7 mouse cellular contexts compared by ENCODE assay signal in genomic region chr8:41713634-41714330, GRCm38 (mm10).
DNase-seq lines count a peak whose midpoint lies in the region; TF ChIP-seq lines count a peak whose summit lies in the region.

No protein-coding gene starts in this region.

- 52% methylated on average over 4 of the region's 4 CpGs for WGBS in lung, adult 2 months

- no peak for TF ChIP-seq CTCF in brain, embryonic 14.5 days (IDR thresholded peaks at IDR 0.05; ENCODE audit: borderline replicate concordance, extremely low read depth, insufficient read depth, insufficient read length)
- no peak for TF ChIP-seq CTCF in lung, adult 2 months (IDR thresholded peaks at IDR 0.05; ENCODE audit: insufficient read depth, low read length)

- peak; percentile 89 for DNase-seq in brain, embryonic 14.5 days (ENCODE audit: low read depth)
- DNase-seq in cerebellum, adult 9-10 months, result peak; percentile 39
- peak; percentile 6 for DNase-seq in heart, postnatal 4 days
- DNase-seq in left cerebral cortex, postnatal 36 days (ENCODE audit: low spot score in 2 of 2), result peak; percentile 68 to 76
- DNase-seq in urinary bladder, postnatal 14 days (ENCODE audit: low spot score), result no peak
- DNase-seq in urinary bladder, postnatal 36 days (ENCODE audit: low spot score in 2 of 2), result no peak
- DNase-seq in lung, adult 2 months, result no peak

- no peak for TF ChIP-seq POLR2A in brain, embryonic 14.5 days (IDR thresholded peaks at IDR 0.05; ENCODE audit: borderline replicate concordance, extremely low read depth, insufficient read depth, insufficient read length, poor library complexity, severe bottlenecking)
- no peak for TF ChIP-seq POLR2A in lung, adult 2 months (IDR thresholded peaks at IDR 0.05; ENCODE audit: borderline replicate concordance, extremely low read depth, low read depth, low read length)

- intact Hi-C loops in left cerebral cortex, postnatal 36 days (cut with DNase I), result no loop called here

- H3K4me1 ChIP-seq in lung, adult 2 months (ENCODE audit: control insufficient read depth, insufficient read depth, low read length), result no peaks in the 10 kb centered on the region

- no peak overlapping the region for H3K4me3 ChIP-seq in lung, adult 2 months (replicated peaks; ENCODE audit: extremely low read depth, low read depth, low read length)

Comparison
In these comparisons a context has a peak if more than half of its experiments do, and no peak if none do; other contexts are left out.
1. DNase-seq: peak in brain, embryonic 14.5 days (single experiment), cerebellum, adult 9-10 months (single experiment), heart, postnatal 4 days (single experiment) and left cerebral cortex, postnatal 36 days (2 of 2); none in urinary bladder, postnatal 14 days (single experiment), urinary bladder, postnatal 36 days (0 of 2) and lung, adult 2 months (single experiment).